Mouse (Mus musculus): ENCODE data around the gene Dtd1.
"Not testable (repeated sequence)": the region's sequence is repeated elsewhere in the genome, so short reads cannot be mapped to it uniquely, and the experiment has no call there.

Gene Dtd1

GRCm38 (mm10) chr2:144599831-144600687 lies at the start of gene Dtd1:
Dtd1 (plus strand) TSS chr2:144599897.
- DNase-seq: peak; percentile 94

- peak; percentile 60 for DNase-seq
Measured at GRCm38 (mm10) chr2:144550529-144550928, 49.2 kb upstream of the Dtd1 start, which contains the start of gene Rbbp9. Rbbp9 (minus strand) TSS chr2:144550869.

DNA sequence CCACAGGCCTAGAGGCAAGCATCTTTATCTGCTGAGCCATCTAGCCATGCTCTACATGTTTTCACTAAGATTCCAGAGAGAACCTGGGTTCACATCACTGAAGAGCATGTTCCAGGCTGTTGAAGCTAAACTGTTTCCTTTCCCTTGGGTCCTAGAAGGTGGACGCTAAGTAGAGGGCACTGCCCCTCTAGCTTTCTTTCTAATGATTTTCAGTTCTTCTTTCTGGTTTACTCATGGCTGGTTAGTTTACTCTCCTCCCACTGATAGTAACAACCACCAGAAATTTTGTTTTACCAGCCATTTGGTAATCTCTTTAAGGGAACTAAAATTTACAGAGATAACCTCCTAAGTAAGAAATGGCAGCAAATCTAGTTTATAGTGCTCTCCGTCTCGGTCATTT lies 45.8 kb upstream of the Dtd1 start:
- no peak for DNase-seq

DNA sequence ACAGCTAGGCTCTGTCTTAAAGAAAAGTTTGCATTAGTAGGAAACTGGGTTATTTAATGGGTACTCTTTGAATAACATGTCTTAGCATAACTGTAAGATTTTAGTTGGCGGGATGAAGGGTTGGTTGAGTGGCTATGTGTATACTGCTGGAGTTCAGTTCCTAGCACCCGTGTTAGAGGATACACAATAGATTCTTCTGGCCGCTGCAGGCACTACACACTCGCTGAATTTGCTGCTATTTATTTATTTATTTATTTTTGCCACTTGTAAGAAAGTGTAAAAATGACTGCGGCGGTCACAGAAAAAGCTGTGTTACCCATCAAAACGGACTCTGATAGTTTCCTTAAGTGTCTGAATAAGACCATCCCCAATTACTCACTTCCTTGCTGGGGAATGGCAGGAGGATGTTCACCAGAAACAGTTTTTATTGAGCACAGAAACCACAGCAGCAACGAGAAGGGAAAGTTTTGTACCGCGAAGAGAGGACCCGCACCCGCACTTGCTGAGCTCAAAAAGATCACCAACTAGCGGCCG lies 44.3 kb upstream of the Dtd1 start:
- DNase-seq: peak; percentile 7

- DNase-seq: peak; percentile 95
Measured at GRCm38 (mm10) chr2:144555820-144556552, 43.7 kb upstream of the Dtd1 start, which contains the start of gene Sec23b. Sec23b (plus strand) TSS chr2:144556229.

- no peak for DNase-seq
Measured at GRCm38 (mm10) chr2:144588723-144589122, 11.0 kb upstream of the Dtd1 start.

GRCm38 (mm10) chr2:144593036-144593435 lies 6.7 kb upstream of the Dtd1 start:
- DNase-seq: not testable (repeated sequence)

DNA sequence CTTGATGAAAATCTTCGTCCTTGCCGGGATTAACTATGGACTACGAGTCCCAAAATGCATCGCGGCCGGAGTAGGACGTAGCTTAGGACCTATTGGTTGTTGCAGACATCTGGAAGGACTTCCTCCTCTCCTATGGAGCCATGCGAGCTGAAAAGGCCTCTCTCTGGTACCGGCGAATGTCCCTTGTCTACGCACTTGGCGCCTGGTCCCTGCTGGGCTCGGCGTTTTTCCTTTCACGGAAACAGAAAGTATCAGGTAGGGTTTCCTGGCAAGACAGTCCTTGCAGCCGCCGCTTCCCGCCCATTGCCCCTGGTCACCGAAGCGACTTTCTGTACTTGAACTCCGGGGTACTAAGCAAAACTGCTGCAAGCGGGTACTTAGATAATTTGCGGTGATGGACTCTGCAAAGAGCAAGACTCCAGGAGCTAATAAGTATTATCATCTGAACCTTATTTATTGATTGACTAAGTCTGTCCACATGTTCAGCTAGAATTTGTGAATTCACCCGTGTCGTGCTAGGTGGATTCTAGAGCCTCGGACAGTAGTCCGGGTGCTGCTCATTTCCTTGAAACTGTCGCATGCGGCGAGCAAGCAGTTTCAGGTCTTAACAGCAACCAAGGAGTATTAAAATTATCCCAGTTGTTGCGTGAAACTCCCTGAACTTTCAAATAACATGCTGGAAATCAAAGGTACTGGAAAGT lies 5.6 kb upstream of the Dtd1 start, which contains the start of gene Smim26:
Gene Smim26 (plus strand): TSS at position 104 of the 701 bp plus-strand sequence.
- DNase-seq: peak; percentile 81

- DNase-seq: no peak
Measured at GRCm38 (mm10) chr2:144598006-144598405, 1.7 kb upstream of the Dtd1 start.

- DNase-seq: no peak
Measured at GRCm38 (mm10) chr2:144601576-144601975, 1.9 kb downstream of the Dtd1 start.

DNA sequence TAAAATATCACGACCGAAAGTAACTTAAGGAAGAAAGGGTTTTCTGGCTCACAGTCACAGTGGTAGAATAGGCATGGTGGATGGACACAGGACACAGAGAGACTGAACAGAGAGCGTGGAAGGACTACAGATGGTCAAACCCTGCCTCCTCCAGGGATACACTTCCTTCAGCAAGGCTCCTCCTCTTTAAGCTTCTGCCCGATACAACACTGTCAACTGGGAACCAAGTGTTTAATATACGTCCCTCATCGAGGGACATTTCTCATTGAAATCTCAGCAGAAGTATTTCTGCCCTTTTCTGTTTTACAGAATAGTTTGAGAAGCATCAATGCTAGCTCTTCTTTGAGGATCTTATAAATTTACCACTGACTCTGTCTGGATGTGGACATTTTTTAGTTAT lies 14.3 kb downstream of the Dtd1 start:
- DNase-seq: no peak

DNA sequence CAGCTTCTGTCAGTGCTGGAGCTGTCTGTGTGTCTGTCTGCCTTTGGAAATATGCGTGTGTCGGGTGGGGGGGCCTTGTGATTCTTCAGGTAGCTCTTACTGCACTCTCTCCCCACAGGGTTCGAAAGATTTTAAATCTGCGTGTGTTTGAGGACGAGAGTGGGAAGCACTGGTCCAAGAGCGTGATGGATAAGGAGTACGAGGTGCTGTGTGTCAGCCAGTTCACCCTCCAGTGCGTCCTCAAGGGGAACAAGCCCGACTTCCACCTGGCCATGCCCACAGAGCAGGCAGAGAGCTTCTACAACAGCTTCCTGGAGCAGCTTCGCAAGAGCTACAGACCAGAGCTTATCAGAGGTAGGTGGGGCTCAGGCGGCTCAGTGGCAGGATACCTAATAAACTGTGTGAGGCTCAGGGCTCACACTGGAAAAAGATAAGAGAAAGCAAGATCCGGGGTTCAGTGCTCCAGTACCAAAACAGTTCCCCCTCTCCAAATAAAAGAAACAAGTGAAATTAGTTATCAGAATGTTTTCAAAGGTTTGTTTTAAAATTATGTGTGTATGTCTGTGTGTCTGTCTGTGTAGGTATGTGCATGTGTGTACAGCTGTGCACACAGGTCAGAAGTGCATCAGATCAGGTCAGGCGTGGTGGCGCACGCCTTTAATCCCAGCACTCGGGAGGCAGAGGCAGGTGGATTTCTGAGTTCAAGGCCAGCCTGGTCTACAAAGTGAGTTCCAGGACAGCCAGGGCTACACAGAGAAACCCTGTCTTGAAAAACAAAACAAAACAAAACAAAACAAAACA lies 17.6 kb downstream of the Dtd1 start:
- peak; percentile 35 for DNase-seq

DNA sequence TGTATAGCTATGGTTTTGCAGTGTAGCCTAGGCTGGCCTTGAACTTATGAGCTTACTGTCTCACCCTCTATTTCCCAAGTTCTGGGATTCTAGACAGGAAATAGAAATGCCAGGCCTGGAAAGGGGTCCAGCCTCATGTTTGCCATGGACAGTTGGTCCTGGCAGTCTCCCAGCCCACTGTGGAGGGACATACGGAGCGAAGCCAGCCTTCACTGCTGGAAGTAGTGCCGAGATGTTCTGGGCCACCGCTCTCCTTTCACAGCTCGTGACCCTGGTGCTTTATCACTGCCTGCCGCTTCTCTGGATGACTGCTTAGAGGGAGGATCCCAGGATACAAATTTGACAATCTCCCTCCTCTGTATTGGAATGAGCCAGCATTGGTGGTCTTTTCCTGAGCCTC lies 21.8 kb downstream of the Dtd1 start:
- no peak for DNase-seq

GRCm38 (mm10) chr2:144633551-144633950 lies 33.9 kb downstream of the Dtd1 start:
- DNase-seq: no peak

- DNase-seq: no peak
Measured at GRCm38 (mm10) chr2:144634231-144634630, 34.5 kb downstream of the Dtd1 start.

- DNase-seq: no peak
Measured at GRCm38 (mm10) chr2:144634729-144635128, 35.0 kb downstream of the Dtd1 start.

- DNase-seq: peak; percentile 65
Measured at GRCm38 (mm10) chr2:144635644-144636320, 36.1 kb downstream of the Dtd1 start.

DNA sequence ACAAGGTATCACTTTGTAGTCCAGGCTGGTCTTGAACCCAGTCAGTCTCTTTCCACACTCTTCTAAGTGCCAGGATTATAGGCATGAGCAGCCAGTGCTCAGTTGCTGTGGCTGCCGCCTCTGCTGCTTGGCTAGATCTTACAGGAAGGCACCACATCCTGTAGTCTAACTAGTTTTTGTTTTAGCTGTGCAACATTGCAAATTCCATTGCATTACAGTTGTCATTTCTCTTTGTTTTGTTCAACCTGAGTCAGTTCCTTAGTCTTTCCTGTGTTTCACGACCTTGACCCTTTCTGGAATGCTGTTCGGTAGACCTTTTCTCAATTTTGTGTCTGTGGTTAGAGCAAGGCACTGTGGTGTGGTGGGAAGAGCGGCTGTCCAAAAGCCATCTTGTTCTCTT lies 37.5 kb downstream of the Dtd1 start:
- no peak for DNase-seq

DNA sequence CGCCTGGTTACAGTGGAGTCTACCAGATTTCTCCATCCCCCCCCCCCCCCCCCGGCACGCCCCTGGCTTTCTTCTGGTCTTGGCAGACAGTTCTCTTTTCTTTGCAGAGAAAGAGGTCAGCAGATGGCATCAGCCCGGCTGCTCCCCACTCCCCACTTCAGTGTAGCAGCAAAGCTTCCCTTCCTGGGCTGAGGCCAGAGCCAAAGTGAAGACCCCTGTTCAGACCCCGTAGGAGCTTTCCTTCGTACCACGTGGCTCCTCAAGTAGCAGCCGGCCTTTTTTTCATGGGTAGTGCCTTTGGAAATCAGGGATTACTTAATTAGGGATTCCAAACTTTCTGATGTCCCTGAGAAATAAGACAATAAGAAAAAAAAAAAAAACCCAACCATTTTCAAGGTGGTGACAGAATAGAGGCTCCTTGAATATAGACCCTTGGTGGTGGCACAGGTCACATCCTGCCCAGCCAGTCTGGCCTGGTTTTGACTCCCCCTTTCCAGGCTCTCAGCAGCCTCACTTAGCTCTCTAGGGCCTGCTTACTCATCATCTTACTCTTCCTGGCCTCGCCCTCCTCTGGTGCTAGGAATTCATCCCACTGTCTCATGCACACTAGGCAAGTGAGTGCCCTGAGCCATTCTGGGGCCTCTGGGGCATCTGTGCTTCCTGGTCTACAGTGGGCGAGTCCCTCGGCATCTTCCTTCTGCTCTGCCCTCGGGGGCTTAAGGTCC lies 38.1 kb downstream of the Dtd1 start:
- DNase-seq: no peak

DNA sequence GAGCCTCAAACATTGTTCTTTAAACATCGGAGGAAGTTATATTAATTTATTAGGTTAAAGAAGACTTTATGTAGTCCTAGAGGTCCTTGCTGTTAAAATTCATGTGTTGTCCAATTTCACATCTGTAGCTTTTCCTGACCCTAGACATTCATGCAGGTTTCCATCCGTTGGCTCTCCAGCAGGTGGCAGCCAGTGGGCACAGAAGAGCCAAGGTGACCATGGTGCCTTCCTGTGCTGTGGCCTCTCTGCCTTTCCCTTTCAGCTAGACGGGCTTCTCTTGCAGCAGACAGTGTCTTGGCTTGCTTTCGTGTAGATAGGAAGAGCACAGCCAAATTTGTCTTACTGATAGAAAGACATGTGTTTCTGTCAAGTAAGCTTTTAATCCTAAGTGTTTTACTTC lies 39.0 kb downstream of the Dtd1 start:
- DNase-seq: no peak

DNA sequence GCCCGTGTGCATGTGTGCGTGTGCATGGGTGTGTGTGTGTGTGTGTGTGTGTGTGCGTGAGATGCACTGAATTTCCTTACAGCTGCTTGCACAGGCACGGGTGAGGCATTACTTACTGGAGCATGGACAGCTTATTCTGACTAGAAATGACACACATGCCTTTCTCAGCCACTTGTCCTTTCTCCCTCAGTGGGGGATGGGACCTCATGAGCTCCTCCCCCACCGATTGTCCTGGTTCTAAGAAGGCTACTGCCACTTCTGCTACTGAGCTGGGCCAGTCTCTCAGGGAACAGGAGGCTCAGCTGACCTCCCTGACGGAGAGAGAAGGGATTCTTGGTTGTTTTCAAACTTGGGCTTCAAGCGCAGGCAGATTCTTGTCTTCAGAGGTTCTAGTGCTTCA lies 40.4 kb downstream of the Dtd1 start:
- DNase-seq: no peak
